Mouse (Mus musculus): ENCODE measurements at regions not wholly inside any gene's neighbourhood (a gene's known extent, or its start where the extent isn't known, plus 50 kb on each side); places are given as distances from the start of the nearest gene placed in this dataset.

DNA sequence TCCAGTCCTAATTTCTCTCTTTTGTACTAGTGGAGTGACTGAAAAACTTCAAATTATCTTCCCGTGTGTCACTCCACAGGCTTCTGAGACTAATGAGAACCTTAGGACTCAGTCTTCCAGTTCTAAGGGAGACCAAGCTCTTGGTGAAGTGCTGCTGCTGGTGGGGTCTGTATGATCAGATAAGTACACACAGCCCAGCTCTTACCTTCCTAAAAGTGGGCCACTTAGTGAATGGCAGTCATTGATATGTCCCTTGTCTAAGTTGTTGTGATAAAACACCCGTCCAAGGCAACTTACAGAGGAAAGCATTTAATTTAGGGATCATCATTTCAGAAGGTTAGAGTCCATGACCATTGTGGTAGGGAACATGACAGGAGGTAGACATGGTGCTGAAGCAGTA, 124.1 kb downstream of the Sec23ip start:
- WGBS: 77% methylated on average over 2 of the region's 2 CpGs
- no peak for TF ChIP-seq POLR2A (IDR thresholded peaks at IDR 0.05; ENCODE audit: borderline replicate concordance, extremely low read depth, low read depth, low read length)
- TF ChIP-seq CTCF (IDR thresholded peaks at IDR 0.05; ENCODE audit: insufficient read depth, low read length): no peak
- DNase-seq: no peak
- Histone ChIP-seq H3K4me3 (replicated peaks; ENCODE audit: extremely low read depth, low read depth, low read length) (no peak overlapping the region), H3K4me1 (ENCODE audit: control insufficient read depth, insufficient read depth, low read length) (no peaks in the 10 kb centered on the region)

DNA sequence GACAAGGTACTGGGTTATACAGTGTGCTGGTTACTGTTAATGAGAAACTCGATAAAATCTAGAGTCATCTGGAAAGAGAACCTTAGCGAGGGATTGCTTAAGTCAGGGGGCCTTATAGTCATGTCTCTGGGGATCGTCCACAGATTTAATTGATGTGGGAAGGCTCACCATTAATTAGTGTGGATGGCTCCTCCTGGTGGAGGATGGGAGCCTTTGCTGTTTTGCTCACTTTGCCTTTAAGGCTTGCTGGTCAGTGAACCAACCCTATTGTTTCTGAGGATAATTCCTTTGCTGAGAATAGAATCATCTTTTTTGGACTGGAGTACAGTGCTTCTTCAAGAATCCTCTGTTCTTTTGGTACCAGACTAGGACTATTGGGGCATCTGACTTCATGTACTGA, 139.3 kb downstream of the Sec23ip start:
- H3K4me3 ChIP-seq (replicated peaks; ENCODE audit: extremely low read depth, low read depth, low read length): no peak overlapping the region
- no peaks in the 10 kb centered on the region for H3K4me1 ChIP-seq (ENCODE audit: control insufficient read depth, insufficient read depth, low read length)
- no peak for DNase-seq
- 64% methylated on average over 3 of the region's 3 CpGs for WGBS
- TF ChIP-seq CTCF (IDR thresholded peaks at IDR 0.05; ENCODE audit: insufficient read depth, low read length) (no peak), POLR2A (IDR thresholded peaks at IDR 0.05; ENCODE audit: borderline replicate concordance, extremely low read depth, low read depth, low read length) (no peak)

DNA sequence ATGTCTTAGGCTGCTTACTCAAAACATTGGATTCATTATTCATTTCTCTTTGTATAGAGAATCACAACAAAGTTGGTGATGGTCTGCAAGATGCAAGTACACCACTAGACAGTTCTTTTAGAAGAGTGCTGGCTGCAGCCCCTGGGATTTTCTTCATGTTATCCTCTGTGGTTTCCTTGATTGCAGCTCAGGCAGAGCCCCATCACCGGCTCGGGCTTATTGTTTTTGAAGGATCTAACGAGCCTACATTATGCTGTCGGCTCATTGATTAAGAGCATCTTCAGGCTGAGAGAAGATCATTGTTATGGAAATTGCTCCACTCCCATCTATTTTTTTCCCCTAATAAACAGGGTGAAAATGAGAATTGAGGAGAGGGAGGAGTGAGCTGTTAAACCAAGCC, 140.8 kb downstream of the Sec23ip start:
- TF ChIP-seq POLR2A (IDR thresholded peaks at IDR 0.05; ENCODE audit: borderline replicate concordance, extremely low read depth, low read depth, low read length): no peak
- no peak for DNase-seq
- no peak overlapping the region for H3K4me3 ChIP-seq (replicated peaks; ENCODE audit: extremely low read depth, low read depth, low read length)
- H3K4me1 ChIP-seq (ENCODE audit: control insufficient read depth, insufficient read depth, low read length): no peaks in the 10 kb centered on the region
- WGBS: 89% methylated on average over 4 of the region's 4 CpGs

DNA sequence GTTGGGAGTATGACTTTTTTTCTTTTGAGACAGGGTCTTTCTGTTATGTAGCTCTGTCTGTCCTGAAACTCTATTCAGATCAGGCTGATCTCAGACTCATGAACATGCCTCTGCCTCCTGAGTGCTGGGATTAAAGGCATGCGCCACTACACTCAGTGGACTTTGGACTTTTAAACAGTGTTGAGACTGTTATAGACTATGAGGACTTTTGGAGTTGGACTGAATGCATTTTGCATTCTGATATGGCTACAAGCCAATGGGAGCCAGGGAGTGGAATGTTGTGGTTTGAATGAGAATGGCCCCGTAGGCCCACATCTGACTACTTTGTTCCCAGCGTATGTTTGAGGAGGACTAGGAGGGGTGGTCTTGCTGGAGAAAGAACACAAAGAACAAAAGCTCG, 165.4 kb downstream of the Sec23ip start:
- no peak for DNase-seq
- 77% methylated on average over 4 of the region's 4 CpGs for WGBS
- TF ChIP-seq CTCF (IDR thresholded peaks at IDR 0.05; ENCODE audit: insufficient read depth, low read length): no peak
- TF ChIP-seq POLR2A (IDR thresholded peaks at IDR 0.05; ENCODE audit: borderline replicate concordance, extremely low read depth, low read depth, low read length): no peak
- no peaks in the 10 kb centered on the region for H3K4me1 ChIP-seq (ENCODE audit: control insufficient read depth, insufficient read depth, low read length)
- no peak overlapping the region for H3K4me3 ChIP-seq (replicated peaks; ENCODE audit: extremely low read depth, low read depth, low read length)

DNA sequence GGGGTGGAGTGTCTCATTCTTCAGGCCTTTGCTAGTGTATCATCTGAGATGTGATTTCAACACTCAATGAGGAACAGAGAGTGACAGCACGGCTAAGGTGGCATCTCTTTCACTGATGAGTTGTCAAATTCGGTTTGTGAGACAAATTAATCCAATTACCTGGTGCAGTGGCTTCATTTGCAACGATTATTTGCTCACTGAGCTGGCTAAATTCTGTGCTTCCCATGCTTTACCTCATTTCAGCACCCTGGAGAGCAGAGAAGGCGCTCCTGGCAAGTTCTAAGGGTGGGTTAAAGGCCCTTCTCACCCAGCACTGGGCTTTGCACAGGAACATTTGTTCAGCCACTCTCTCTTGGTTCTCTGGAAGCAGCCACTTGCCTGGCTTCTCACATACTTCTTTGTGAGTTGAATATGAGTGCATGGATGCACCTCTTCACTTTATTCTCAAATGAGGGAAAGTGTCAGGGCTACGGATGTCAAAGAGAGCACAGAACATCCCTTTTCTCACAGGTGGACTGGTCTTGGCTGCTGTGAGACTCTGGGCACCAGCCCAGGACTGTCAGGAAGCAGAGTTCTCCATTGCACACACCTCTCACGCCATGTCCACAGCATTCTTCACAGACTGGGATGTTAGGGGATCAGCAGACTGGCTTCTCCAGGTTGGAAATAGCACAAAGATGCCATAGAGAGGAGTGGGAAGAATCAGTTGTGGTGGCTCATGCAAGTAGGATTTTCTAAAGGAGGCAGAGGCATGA, 193.4 kb downstream of the Sec23ip start:
- no peak overlapping the region for H3K4me3 ChIP-seq (replicated peaks; ENCODE audit: extremely low read depth, low read depth, low read length)
- H3K4me1 ChIP-seq (ENCODE audit: control insufficient read depth, insufficient read depth, low read length): no peaks in the 10 kb centered on the region
- no peak for DNase-seq
- TF ChIP-seq CTCF (IDR thresholded peaks at IDR 0.05; ENCODE audit: insufficient read depth, low read length) (no peak), POLR2A (IDR thresholded peaks at IDR 0.05; ENCODE audit: borderline replicate concordance, extremely low read depth, low read depth, low read length) (no peak)
- whole genome bisulfite sequencing: 33% methylated on average over 6 of the region's 6 CpGs

DNA sequence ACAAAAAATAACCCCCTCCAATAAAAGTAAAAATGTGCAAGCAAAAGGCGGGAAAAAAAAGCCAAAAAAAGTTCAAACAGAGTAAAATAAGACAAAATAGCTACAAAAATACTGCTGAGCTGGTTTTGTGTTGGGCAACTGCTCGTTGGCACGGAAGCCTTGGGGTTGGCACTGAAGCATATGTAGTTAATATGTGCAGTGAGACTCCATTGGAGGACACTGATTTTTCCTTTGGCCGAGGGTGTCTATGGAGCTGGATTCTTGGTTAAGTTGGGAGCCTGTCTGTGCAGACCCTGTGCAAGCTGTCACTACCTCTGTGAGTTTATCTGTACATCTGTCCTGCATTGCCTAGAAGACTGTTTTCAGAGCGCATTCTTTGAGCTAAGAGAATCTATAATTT, 215.8 kb downstream of the Sec23ip start:
- TF ChIP-seq CTCF (IDR thresholded peaks at IDR 0.05; ENCODE audit: insufficient read depth, low read length): no peak
- no peak for TF ChIP-seq POLR2A (IDR thresholded peaks at IDR 0.05; ENCODE audit: borderline replicate concordance, extremely low read depth, low read depth, low read length)
- no peak overlapping the region for H3K4me3 ChIP-seq (replicated peaks; ENCODE audit: extremely low read depth, low read depth, low read length)
- no peak for DNase-seq
- 77% methylated on average over 5 of the region's 5 CpGs for WGBS
- H3K4me1 ChIP-seq (ENCODE audit: control insufficient read depth, insufficient read depth, low read length): no peaks in the 10 kb centered on the region

DNA sequence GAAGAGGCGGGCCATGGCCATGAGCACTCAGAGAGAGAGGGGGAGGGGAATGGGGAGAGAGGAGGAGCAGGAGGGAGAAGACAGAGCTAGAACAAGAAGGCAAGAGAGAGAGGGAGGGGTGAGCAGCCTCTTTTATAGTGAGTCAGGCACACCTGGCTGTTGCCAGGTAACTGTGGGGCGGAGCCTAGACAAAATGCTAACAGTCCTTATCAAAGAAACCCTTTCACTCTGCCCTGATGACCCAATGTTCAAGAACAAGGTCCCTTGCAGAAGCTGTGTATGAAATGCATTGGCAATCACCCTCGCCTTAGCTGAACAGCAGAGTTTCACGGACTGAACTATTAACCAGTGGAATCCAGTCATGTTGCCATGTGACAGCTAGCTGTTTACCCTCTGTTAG, 235.2 kb downstream of the Sec23ip start:
- no peak for DNase-seq
- TF ChIP-seq CTCF (IDR thresholded peaks at IDR 0.05; ENCODE audit: insufficient read depth, low read length): no peak
- TF ChIP-seq POLR2A (IDR thresholded peaks at IDR 0.05; ENCODE audit: borderline replicate concordance, extremely low read depth, low read depth, low read length): no peak
- Histone ChIP-seq H3K4me1 (ENCODE audit: control insufficient read depth, insufficient read depth, low read length) (no peaks in the 10 kb centered on the region; the same call in 1 of the 2 replicates), H3K4me3 (replicated peaks; ENCODE audit: extremely low read depth, low read depth, low read length) (no peak overlapping the region)
- WGBS: 62% methylated on average over 3 of the region's 4 CpGs

DNA sequence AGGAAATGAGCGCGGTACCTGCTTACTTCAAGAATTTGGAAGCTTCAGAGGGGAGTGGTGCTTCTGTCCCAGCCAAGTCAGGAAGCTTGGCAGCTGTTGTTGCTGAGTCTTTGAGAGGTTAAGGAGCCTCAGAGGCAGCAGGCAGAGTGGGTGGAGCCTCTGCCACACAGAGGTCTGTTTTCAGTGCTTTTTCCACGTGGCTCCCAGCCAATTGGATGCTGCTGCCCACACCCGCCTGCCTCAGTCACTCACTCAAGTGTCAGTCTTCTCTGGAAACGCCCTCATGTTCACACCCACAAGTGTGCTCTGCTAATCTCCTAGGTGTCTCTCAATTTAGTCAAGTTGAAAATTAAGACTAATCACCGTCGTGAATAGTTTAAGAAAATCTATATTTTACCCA, 236.1 kb downstream of the Sec23ip start:
- Histone ChIP-seq H3K4me3 (replicated peaks; ENCODE audit: extremely low read depth, low read depth, low read length) (no peak overlapping the region), H3K4me1 (ENCODE audit: control insufficient read depth, insufficient read depth, low read length) (no peaks in the 10 kb centered on the region; the same call in 1 of the 2 replicates)
- no peak for DNase-seq
- 42% methylated on average over 7 of the region's 7 CpGs for WGBS
- TF ChIP-seq CTCF (IDR thresholded peaks at IDR 0.05; ENCODE audit: insufficient read depth, low read length) (no peak), POLR2A (IDR thresholded peaks at IDR 0.05; ENCODE audit: borderline replicate concordance, extremely low read depth, low read depth, low read length) (no peak)

DNA sequence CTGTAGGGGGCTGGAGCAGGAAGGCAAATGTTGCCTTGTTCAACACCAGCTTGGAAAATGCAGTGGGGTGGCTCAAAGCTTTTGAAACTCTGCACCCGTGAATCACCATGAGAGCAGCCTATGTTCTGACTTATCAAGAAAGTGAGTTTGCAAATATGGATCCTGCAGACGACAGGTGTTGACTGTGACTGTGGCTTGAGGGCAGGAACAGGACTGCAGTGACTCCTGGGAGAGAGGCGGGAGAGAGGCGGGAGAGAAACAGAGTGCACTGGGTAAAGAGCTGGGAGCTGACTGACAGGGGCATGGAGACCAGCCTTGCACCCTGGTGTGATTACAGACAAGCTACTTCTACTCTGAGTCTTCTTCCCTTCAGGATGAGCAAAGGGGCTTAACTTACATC, 254.0 kb downstream of the Sec23ip start:
- H3K4me1 ChIP-seq (ENCODE audit: control insufficient read depth, insufficient read depth, low read length): no peaks in the 10 kb centered on the region
- no peak for DNase-seq
- TF ChIP-seq CTCF (IDR thresholded peaks at IDR 0.05; ENCODE audit: insufficient read depth, low read length) (no peak), POLR2A (IDR thresholded peaks at IDR 0.05; ENCODE audit: borderline replicate concordance, extremely low read depth, low read depth, low read length) (no peak)
- no peak overlapping the region for H3K4me3 ChIP-seq (replicated peaks; ENCODE audit: extremely low read depth, low read depth, low read length)
- 58% methylated on average over 4 of the region's 4 CpGs for WGBS

DNA sequence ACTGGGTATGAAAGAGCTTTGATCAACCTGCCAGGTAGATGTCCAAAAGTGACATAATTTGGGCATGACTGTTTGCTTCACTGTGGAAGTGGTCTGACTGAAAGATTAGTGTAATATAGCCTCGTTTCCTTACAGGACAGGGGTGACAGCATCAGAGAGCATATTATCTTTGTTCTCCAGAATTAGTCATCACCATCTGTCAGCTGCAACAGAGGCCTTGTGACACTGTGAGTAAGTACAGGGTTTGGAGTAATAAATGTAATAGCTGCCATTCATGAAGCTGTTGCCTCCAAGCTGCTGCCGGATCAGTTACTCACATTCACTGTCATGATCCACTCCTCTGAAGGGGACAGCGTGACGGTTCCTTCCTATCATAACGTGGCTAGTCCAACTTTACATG, 254.4 kb upstream of the Plpp4 start:
- TF ChIP-seq CTCF (IDR thresholded peaks at IDR 0.05; ENCODE audit: insufficient read depth, low read length) (no peak), POLR2A (IDR thresholded peaks at IDR 0.05; ENCODE audit: borderline replicate concordance, extremely low read depth, low read depth, low read length) (no peak)
- no peak overlapping the region for H3K4me3 ChIP-seq (replicated peaks; ENCODE audit: extremely low read depth, low read depth, low read length)
- no peaks in the 10 kb centered on the region for H3K4me1 ChIP-seq (ENCODE audit: control insufficient read depth, insufficient read depth, low read length)
- no peak for DNase-seq
- 73% methylated on average over 5 of the region's 5 CpGs for WGBS
